Mouse (Mus musculus): ENCODE data around the gene Krt83. TPM values are rescaled to one million over a fixed set of nuclear protein-coding genes. Genes with fewer than 3 reads are reported as not detected.

Krt83 gene
- polyA plus RNA-seq, 1 experiment from 2014 or later: not detected

GRCm38 (mm10) chr15:101494203-101494602, 2.9 kb upstream of the Krt83 start:
- Histone ChIP-seq H3K4me1 (peaks cover 14% of the 10 kb centered on the region), H3K4me3 (no peak overlapping the region), H3K27me3 (ENCODE audit: poor library complexity, severe bottlenecking) (no peaks in the 10 kb centered on the region), H3K36me3 (replicated peaks) (no peaks in the 10 kb centered on the region), H3K9me3 (no peaks in the 10 kb centered on the region), H3K27ac (no peak overlapping the region)
- no peak for DNase-seq (ENCODE audit: extremely low spot score, low spot score)
- 80% methylated on average over 1 of the region's 1 CpGs for WGBS

GRCm38 (mm10) chr15:101493713-101494112, 2.4 kb upstream of the Krt83 start:
- Histone ChIP-seq H3K36me3 (replicated peaks) (no peaks in the 10 kb centered on the region), H3K9me3 (no peaks in the 10 kb centered on the region), H3K4me1 (peaks cover 14% of the 10 kb centered on the region), H3K27me3 (ENCODE audit: poor library complexity, severe bottlenecking) (no peaks in the 10 kb centered on the region), H3K27ac (no peak overlapping the region), H3K4me3 (no peak overlapping the region)
- no peak for DNase-seq (ENCODE audit: extremely low spot score, low spot score)
- 90% methylated on average over 6 of the region's 6 CpGs for WGBS

- 77% methylated on average over 8 of the region's 8 CpGs for WGBS
- DNase-seq (ENCODE audit: extremely low spot score, low spot score): no peak
Observed at GRCm38 (mm10) chr15:101492718-101493117, 1.4 kb upstream of the Krt83 start.

GRCm38 (mm10) chr15:101485911-101486635, 5.2 kb downstream of the Krt83 start:
- no peaks in the 10 kb centered on the region for H3K36me3 ChIP-seq (replicated peaks)
- no peak overlapping the region for H3K27ac ChIP-seq
- no peaks in the 10 kb centered on the region for H3K9me3 ChIP-seq
- 84% methylated on average over 11 of the region's 11 CpGs for WGBS
- peaks cover 7% of the 10 kb centered on the region for H3K4me1 ChIP-seq
- no peak overlapping the region for H3K4me3 ChIP-seq
- no peak for DNase-seq (ENCODE audit: extremely low spot score, low spot score)
- H3K27me3 ChIP-seq (ENCODE audit: poor library complexity, severe bottlenecking): no peaks in the 10 kb centered on the region

More at GRCm38 (mm10) chr15:101492718-101493117, 1.4 kb upstream of the Krt83 start:
- Histone ChIP-seq H3K27ac (no peak overlapping the region), H3K27me3 (ENCODE audit: poor library complexity, severe bottlenecking) (no peaks in the 10 kb centered on the region), H3K36me3 (replicated peaks) (no peaks in the 10 kb centered on the region), H3K4me1 (peaks cover 9% of the 10 kb centered on the region), H3K9me3 (no peaks in the 10 kb centered on the region), H3K4me3 (no peak overlapping the region)

GRCm38 (mm10) chr15:101484939-101485338, 6.4 kb downstream of the Krt83 start:
- DNase-seq (ENCODE audit: extremely low spot score, low spot score): no peak
- no peak overlapping the region; the same call in 1 of the 2 replicates for H3K27ac ChIP-seq
- H3K27me3 ChIP-seq (ENCODE audit: poor library complexity, severe bottlenecking): peaks cover 11% of the 10 kb centered on the region
- WGBS: 86% methylated on average over 1 of the region's 1 CpGs
- peaks cover 7% of the 10 kb centered on the region for H3K4me1 ChIP-seq
- H3K36me3 ChIP-seq (replicated peaks): no peaks in the 10 kb centered on the region
- H3K4me3 ChIP-seq: no peak overlapping the region
- H3K9me3 ChIP-seq: no peaks in the 10 kb centered on the region

- WGBS: 84% methylated on average over 1 of the region's 1 CpGs
- Histone ChIP-seq H3K27me3 (ENCODE audit: poor library complexity, severe bottlenecking) (peaks cover 24% of the 10 kb centered on the region), H3K9me3 (no peaks in the 10 kb centered on the region), H3K4me3 (no peak overlapping the region), H3K36me3 (replicated peaks) (no peaks in the 10 kb centered on the region), H3K4me1 (peaks cover 19% of the 10 kb centered on the region), H3K27ac (no peak overlapping the region)
- no peak for DNase-seq (ENCODE audit: extremely low spot score, low spot score)
Observed at GRCm38 (mm10) chr15:101483646-101484045, 7.7 kb downstream of the Krt83 start.

GRCm38 (mm10) chr15:101482056-101482455, 9.3 kb downstream of the Krt83 start:
- Histone ChIP-seq H3K36me3 (replicated peaks) (no peaks in the 10 kb centered on the region), H3K27me3 (ENCODE audit: poor library complexity, severe bottlenecking) (peaks cover 37% of the 10 kb centered on the region), H3K27ac (no peak overlapping the region), H3K4me3 (no peak overlapping the region), H3K9me3 (no peaks in the 10 kb centered on the region), H3K4me1 (peaks cover 19% of the 10 kb centered on the region)
- DNase-seq (ENCODE audit: extremely low spot score, low spot score): no peak
- 57% methylated on average over 4 of the region's 4 CpGs for WGBS

- Histone ChIP-seq H3K27ac (peak overlapping the region; percentile 8; the same call in 1 of the 2 replicates), H3K27me3 (ENCODE audit: poor library complexity, severe bottlenecking) (peaks cover 37% of the 10 kb centered on the region), H3K9me3 (no peaks in the 10 kb centered on the region), H3K36me3 (replicated peaks) (no peaks in the 10 kb centered on the region), H3K4me1 (peaks cover 12% of the 10 kb centered on the region), H3K4me3 (peak overlapping the region; percentile 44)
- no peak for DNase-seq (ENCODE audit: extremely low spot score, low spot score)
- WGBS: 39% methylated on average over 11 of the region's 11 CpGs
Observed at GRCm38 (mm10) chr15:101479666-101480060, 11.6 kb downstream of the Krt83 start.

- Histone ChIP-seq H3K27ac (peak overlapping the region; percentile 8; the same call in 1 of the 2 replicates), H3K27me3 (ENCODE audit: poor library complexity, severe bottlenecking) (peaks cover 37% of the 10 kb centered on the region), H3K4me1 (peaks cover 12% of the 10 kb centered on the region), H3K36me3 (replicated peaks) (no peaks in the 10 kb centered on the region), H3K4me3 (peak overlapping the region; percentile 44), H3K9me3 (no peaks in the 10 kb centered on the region)
- peak; percentile 54 for DNase-seq (ENCODE audit: extremely low spot score, low spot score)
- WGBS: 11% methylated on average over 31 of the region's 31 CpGs
Observed at GRCm38 (mm10) chr15:101479007-101479665, 12.2 kb downstream of the Krt83 start.

GRCm38 (mm10) chr15:101472952-101473528, 18.3 kb downstream of the Krt83 start, which contains the start of gene Krt86:
Krt86 (plus strand) TSS chr15:101473478.
- Histone ChIP-seq H3K4me1 (no peaks in the 10 kb centered on the region), H3K27ac (no peak within 1 kb of the TSS), H3K27me3 (ENCODE audit: poor library complexity, severe bottlenecking) (peaks cover 7% of the 10 kb centered on the region), H3K9me3 (no peaks in the 10 kb centered on the region), H3K36me3 (replicated peaks) (no peaks in the 10 kb centered on the region), H3K4me3 (no peak within 1 kb of the TSS)
- peak; percentile 49 for DNase-seq (ENCODE audit: extremely low spot score, low spot score)
- 33% methylated on average over 10 of the region's 10 CpGs for WGBS

- WGBS: 93% methylated on average over 4 of the region's 4 CpGs
- Histone ChIP-seq H3K9me3 (no peaks in the 10 kb centered on the region), H3K27me3 (ENCODE audit: poor library complexity, severe bottlenecking) (no peaks in the 10 kb centered on the region), H3K36me3 (replicated peaks) (no peaks in the 10 kb centered on the region), H3K27ac (no peak overlapping the region), H3K4me3 (no peak overlapping the region), H3K4me1 (no peaks in the 10 kb centered on the region)
- DNase-seq (ENCODE audit: extremely low spot score, low spot score): no peak
Observed at GRCm38 (mm10) chr15:101469093-101469492, 22.2 kb downstream of the Krt83 start.

- Histone ChIP-seq H3K27me3 (ENCODE audit: poor library complexity, severe bottlenecking) (no peaks in the 10 kb centered on the region), H3K4me3 (no peak within 1 kb of the TSS), H3K9me3 (no peaks in the 10 kb centered on the region), H3K36me3 (replicated peaks) (no peaks in the 10 kb centered on the region), H3K27ac (no peak within 1 kb of the TSS), H3K4me1 (peaks cover 8% of the 10 kb centered on the region)
- WGBS: 87% methylated on average over 13 of the region's 13 CpGs
- DNase-seq (ENCODE audit: extremely low spot score, low spot score): no peak
Observed at GRCm38 (mm10) chr15:101463651-101464050, 27.7 kb downstream of the Krt83 start, which contains the start of gene Krt81. Krt81 (minus strand) TSS chr15:101463751.

GRCm38 (mm10) chr15:101459283-101459682, 32.0 kb downstream of the Krt83 start:
- WGBS: 82% methylated on average over 14 of the region's 14 CpGs
- H3K36me3 ChIP-seq (replicated peaks): no peaks in the 10 kb centered on the region
- no peaks in the 10 kb centered on the region for H3K27me3 ChIP-seq (ENCODE audit: poor library complexity, severe bottlenecking)
- H3K4me1 ChIP-seq: peaks cover 14% of the 10 kb centered on the region
- H3K9me3 ChIP-seq: peaks cover 6% of the 10 kb centered on the region; the same call in 1 of the 2 replicates
- DNase-seq (ENCODE audit: extremely low spot score, low spot score): no peak
- no peak overlapping the region for H3K4me3 ChIP-seq
- H3K27ac ChIP-seq: no peak overlapping the region

All from forebrain, embryonic 10.5 days (tissue).